Mouse (Mus musculus) MEL (cell line): ENCODE measurements around the gene Cep112. TPM values are rescaled to one million over a fixed set of nuclear protein-coding genes. Genes with fewer than 3 reads are reported as not detected.

Experiments
- DNase-seq: peaks from one replicate; pipeline ENCODE4 v3.0.0; 2011; ENCODE audit warnings: low read depth, low spot score
- H3K27ac ChIP-seq: 2 replicates; pipeline ENCODE4 v1.5.1; 2012; ENCODE audit warnings: low read depth, mild to moderate bottlenecking, control low read depth, low read length, moderate library complexity; ENCODE audit not compliant: control insufficient read depth
- H3K27me3 ChIP-seq, 2 experiments: fragments of 150-350 bp in 1 of 2; sonication (generic) in 1 of 2; 2 replicates each; pipeline ENCODE4 v1.6.1; 2012; ENCODE audit warnings: low read length in 2 of 2, mild to moderate bottlenecking in 2 of 2, improper control_type of control experiment in 1 of 2, moderate library complexity in 1 of 2; ENCODE audit not compliant: insufficient read depth in 2 of 2, control insufficient read depth in 1 of 2
- H3K36me3 ChIP-seq, 2 experiments: 2 replicates each; pipeline ENCODE4 v1.6.1; 2012 to 2014; ENCODE audit warnings: low read length in 2 of 2, improper control_type of control experiment in 1 of 2, inconsistent platforms in 1 of 2, mild to moderate bottlenecking in 1 of 2; ENCODE audit not compliant: insufficient read depth in 2 of 2, control insufficient read depth in 1 of 2
- H3K4me1 ChIP-seq, 2 experiments: fragments of 150-350 bp in 1 of 2; sonication (generic) in 1 of 2; 2 replicates each; pipeline ENCODE4 v1.6.1; 2012; ENCODE audit warnings: low read length in 2 of 2, improper control_type of control experiment in 1 of 2, mild to moderate bottlenecking in 1 of 2; ENCODE audit not compliant: insufficient read depth in 2 of 2, control insufficient read depth in 1 of 2
- H3K4me3 ChIP-seq, 2 experiments: fragments of 150-350 bp in 1 of 2; sonication (generic) in 1 of 2; 2 replicates each; pipeline ENCODE4 v1.5.1; 2012; ENCODE audit warnings: low read depth in 2 of 2, low read length in 2 of 2, mild to moderate bottlenecking in 2 of 2, moderate library complexity in 2 of 2, control low read depth in 1 of 2, improper control_type of control experiment in 1 of 2; ENCODE audit not compliant: control insufficient read depth in 1 of 2, insufficient read depth in 1 of 2
- H3K79me2 ChIP-seq: 2 replicates; pipeline ENCODE4 v1.6.1; 2012; ENCODE audit warnings: mild to moderate bottlenecking, low read length, moderate library complexity; ENCODE audit not compliant: control insufficient read depth, poor library complexity, insufficient read depth
- H3K9ac ChIP-seq: 2 replicates; pipeline ENCODE4 v1.6.1; 2012; ENCODE audit warnings: low read depth, mild to moderate bottlenecking, control low read depth, low read length, moderate library complexity; ENCODE audit not compliant: control insufficient read depth, poor library complexity, severe bottlenecking
- H3K9me3 ChIP-seq: fragments of 150-350 bp; sonication (generic); replicated peaks from 2 replicates; pipeline ENCODE4 v1.6.1; 2012; ENCODE audit warnings: mild to moderate bottlenecking, low read length, improper control_type of control experiment, moderate library complexity; ENCODE audit not compliant: insufficient read depth
- BHLHE40 ChIP-seq: IDR thresholded peaks from 2 replicates; pipeline ENCODE4 v1.6.1; 2012; ENCODE audit warnings: low read depth, mild to moderate bottlenecking, inconsistent platforms, low read length, improper control_type of control experiment, borderline replicate concordance
- CTCF ChIP-seq, 3 experiments: IDR thresholded peaks in 2 of 3; conservative IDR thresholded peaks in 1 of 3; 2 replicates each; pipeline ENCODE4 v1.5.1; 2011 to 2012; ENCODE audit warnings: low read length in 3 of 3, low read depth in 2 of 3, mild to moderate bottlenecking in 2 of 3, improper control_type of control experiment in 1 of 3, inconsistent platforms in 1 of 3, mixed read lengths in 1 of 3, moderate library complexity in 1 of 3; ENCODE audit not compliant: control insufficient read depth in 1 of 3, insufficient read depth in 1 of 3, poor library complexity in 1 of 3, severe bottlenecking in 1 of 3
- E2F4 ChIP-seq: IDR thresholded peaks from 2 replicates; pipeline ENCODE4 v1.6.1; 2011; ENCODE audit warnings: low read depth, low read length, improper control_type of control experiment, borderline replicate concordance
- ELF1 ChIP-seq: IDR thresholded peaks from 2 replicates; pipeline ENCODE4 v1.6.1; 2014; ENCODE audit warnings: low read depth, mild to moderate bottlenecking, inconsistent platforms, low read length, improper control_type of control experiment, moderate library complexity
- ETS1 ChIP-seq: IDR thresholded peaks from 2 replicates; pipeline ENCODE4 v1.6.1; 2012; ENCODE audit warnings: low read depth, mild to moderate bottlenecking, inconsistent platforms, low read length, improper control_type of control experiment, moderate library complexity
- GATA1 ChIP-seq: IDR thresholded peaks from 2 replicates; pipeline ENCODE4 v1.6.1; 2011; ENCODE audit warnings: low read depth, low read length, improper control_type of control experiment
- HCFC1 ChIP-seq: IDR thresholded peaks from 2 replicates; pipeline ENCODE4 v1.6.1; 2012; ENCODE audit warnings: low read depth, mild to moderate bottlenecking, inconsistent platforms, low read length, improper control_type of control experiment, moderate library complexity
- KAT2A ChIP-seq: conservative IDR thresholded peaks from 2 replicates; pipeline ENCODE4 v1.6.1; 2012; ENCODE audit warnings: low read depth, low read length, improper control_type of control experiment, inconsistent platforms
- MAFK ChIP-seq: IDR thresholded peaks from 2 replicates; pipeline ENCODE4 v1.6.1; 2011; ENCODE audit warnings: low read depth, mild to moderate bottlenecking, low read length, improper control_type of control experiment, borderline replicate concordance
- MAX ChIP-seq: IDR thresholded peaks from 2 replicates; pipeline ENCODE4 v1.6.1; 2011; ENCODE audit warnings: low read length, improper control_type of control experiment
- MAZ ChIP-seq: IDR thresholded peaks from 2 replicates; pipeline ENCODE4 v1.6.1; 2012; ENCODE audit warnings: low read depth, mild to moderate bottlenecking, inconsistent platforms, low read length, improper control_type of control experiment
- MEF2A ChIP-seq: IDR thresholded peaks from 2 replicates; pipeline ENCODE4 v1.6.1; 2014; ENCODE audit warnings: low read depth, mild to moderate bottlenecking, inconsistent platforms, low read length, improper control_type of control experiment; ENCODE audit not compliant: poor library complexity, insufficient replicate concordance, severe bottlenecking; ENCODE audit errors: extremely low read depth
- MYB ChIP-seq: IDR thresholded peaks from 2 replicates; pipeline ENCODE4 v1.6.1; 2011; ENCODE audit warnings: mild to moderate bottlenecking, low read depth, low read length, improper control_type of control experiment
- MYC ChIP-seq: IDR thresholded peaks from 2 replicates; pipeline ENCODE4 v1.6.1; 2011; ENCODE audit warnings: low read depth, mild to moderate bottlenecking, low read length, improper control_type of control experiment, moderate library complexity
- NELFE ChIP-seq: IDR thresholded peaks from 2 replicates; pipeline ENCODE4 v1.6.1; 2011; ENCODE audit warnings: low read depth, low read length, improper control_type of control experiment
- NRF1 ChIP-seq: IDR thresholded peaks from 2 replicates; pipeline ENCODE4 v1.6.1; 2014; ENCODE audit warnings: low read depth, mild to moderate bottlenecking, inconsistent platforms, low read length, improper control_type of control experiment, moderate library complexity; ENCODE audit not compliant: poor library complexity, insufficient read depth, severe bottlenecking
- POLR2A ChIP-seq, 2 experiments: IDR thresholded peaks; 2 replicates each; pipeline ENCODE4 v1.6.1; 2011 to 2012; ENCODE audit warnings: low read length in 2 of 2, mild to moderate bottlenecking in 2 of 2, control low read depth in 1 of 2, improper control_type of control experiment in 1 of 2, low read depth in 1 of 2, moderate library complexity in 1 of 2; ENCODE audit not compliant: control insufficient read depth in 1 of 2, insufficient read depth in 1 of 2, poor library complexity in 1 of 2
- POLR2AphosphoS2 ChIP-seq: IDR thresholded peaks from 2 replicates; pipeline ENCODE4 v1.6.1; 2011; ENCODE audit warnings: low read length, improper control_type of control experiment
- POLR2AphosphoS5 ChIP-seq: IDR thresholded peaks from 2 replicates; pipeline ENCODE4 v1.6.1; 2012; ENCODE audit warnings: low read depth, borderline replicate concordance, mild to moderate bottlenecking, inconsistent platforms, low read length, moderate library complexity, mixed read lengths
- RAD21 ChIP-seq: IDR thresholded peaks from 2 replicates; pipeline ENCODE4 v1.6.1; 2011; ENCODE audit warnings: mild to moderate bottlenecking, low read depth, low read length, improper control_type of control experiment
- SIN3A ChIP-seq: IDR thresholded peaks from 2 replicates; pipeline ENCODE4 v1.6.1; 2012; ENCODE audit warnings: low read length, improper control_type of control experiment, inconsistent platforms
- SMC3 ChIP-seq: IDR thresholded peaks from 2 replicates; pipeline ENCODE4 v1.6.1; 2011; ENCODE audit warnings: low read depth, low read length, improper control_type of control experiment
- TCF12 ChIP-seq: IDR thresholded peaks from 2 replicates; pipeline ENCODE4 v1.6.1; 2014; ENCODE audit warnings: low read depth, mild to moderate bottlenecking, inconsistent platforms, low read length, improper control_type of control experiment, moderate library complexity
- UBTF ChIP-seq: IDR thresholded peaks from 2 replicates; pipeline ENCODE4 v1.6.1; 2012; ENCODE audit warnings: low read depth, mild to moderate bottlenecking, inconsistent platforms, low read length, improper control_type of control experiment, moderate library complexity, borderline replicate concordance; ENCODE audit not compliant: insufficient read depth
- USF2 ChIP-seq, 2 experiments: IDR thresholded peaks; 2 replicates each; pipeline ENCODE4 v1.6.1; 2011 to 2012; ENCODE audit warnings: improper control_type of control experiment in 2 of 2, low read length in 2 of 2, borderline replicate concordance in 1 of 2, inconsistent platforms in 1 of 2, low read depth in 1 of 2, mild to moderate bottlenecking in 1 of 2; ENCODE audit not compliant: insufficient read depth in 1 of 2
- ZC3H11A ChIP-seq: IDR thresholded peaks from 2 replicates; pipeline ENCODE4 v1.6.1; 2012; ENCODE audit warnings: low read depth, mild to moderate bottlenecking, inconsistent platforms, low read length, improper control_type of control experiment
- ZKSCAN1 ChIP-seq: IDR thresholded peaks from 2 replicates; pipeline ENCODE4 v1.6.1; 2012; ENCODE audit warnings: low read depth, mild to moderate bottlenecking, inconsistent platforms, low read length, improper control_type of control experiment, moderate library complexity
- ZNF384 ChIP-seq: IDR thresholded peaks from 2 replicates; pipeline ENCODE4 v1.6.1; 2012; ENCODE audit warnings: low read depth, mild to moderate bottlenecking, inconsistent platforms, low read length, improper control_type of control experiment
- polyA plus RNA-seq, 2 experiments: library from polyadenylated mRNA; stranded (reverse) in 1 of 2; unstranded in 1 of 2; fragments of >175 nt in 1 of 2; fragments of >200 nt in 1 of 2; gene quantifications; 2 replicates each; pipeline versions ENCODE4 v1.2.1 to v1.2.4; 2012; ENCODE audit warnings: low replicate concordance in 2 of 2, low read depth in 1 of 2; ENCODE audit not compliant: insufficient read length in 2 of 2, insufficient read depth in 1 of 2, missing spikeins in 1 of 2
- total RNA-seq: library from RNA; depleted of rRNA; stranded (reverse); fragments of 300-350 nt; gene quantifications from 2 replicates; pipeline ENCODE4 v1.2.3, GENCODE M21; 2012

Cep112 gene
- total and polyA plus RNA-seq, 3 experiments = 1.3 TPM; not detected in 2

DNA sequence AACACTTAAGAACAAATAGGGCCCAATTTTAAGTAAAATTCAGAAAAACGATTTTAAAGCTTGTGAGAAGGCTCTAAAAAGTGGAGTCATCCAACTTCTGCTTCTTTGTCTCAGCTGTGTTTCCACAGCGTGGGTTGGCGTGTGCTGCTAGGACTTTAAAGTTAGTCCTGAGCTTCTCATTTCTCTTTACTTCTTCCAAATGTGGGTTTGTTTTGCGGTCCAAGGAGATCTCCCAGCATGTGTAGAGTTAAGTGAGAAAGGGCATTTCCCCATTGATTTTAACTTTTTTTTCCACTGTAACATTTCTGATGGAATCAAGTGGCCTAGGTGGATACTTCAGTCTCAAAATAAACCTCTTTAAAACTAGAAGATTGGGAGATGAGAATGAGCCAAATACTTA is 64.9 kb downstream of the Cep112 start:
- TF ChIP-seq GATA1 = no peak
- no peak for TF ChIP-seq POLR2AphosphoS2
- TF ChIP-seq NRF1 = no peak
- TF ChIP-seq KAT2A = no peak
- no peak for TF ChIP-seq MAX
- no peak for TF ChIP-seq POLR2AphosphoS5
- TF ChIP-seq CTCF (IDR thresholded peaks at IDR 0.05 in 2 of 3, conservative IDR thresholded peaks at IDR 0.05 in 1 of 3; ENCODE audit: control insufficient read depth in 1 of 3, insufficient read depth in 1 of 3, low read depth in 2 of 3, low read length in 3 of 3, poor library complexity in 1 of 3, severe bottlenecking in 1 of 3) = no peak
- no peak for TF ChIP-seq POLR2A (IDR thresholded peaks at IDR 0.05; ENCODE audit: control insufficient read depth in 1 of 2, insufficient read depth in 1 of 2, low read depth in 1 of 2, low read length in 2 of 2, poor library complexity in 1 of 2)
- no peak for TF ChIP-seq USF2 (IDR thresholded peaks at IDR 0.05; ENCODE audit: borderline replicate concordance in 1 of 2, insufficient read depth in 1 of 2, low read depth in 1 of 2, low read length in 2 of 2)
- TF ChIP-seq TCF12 = no peak
- TF ChIP-seq NELFE = no peak
- TF ChIP-seq E2F4 = no peak
- TF ChIP-seq ELF1 = no peak
- TF ChIP-seq MYB = no peak
- no peak for TF ChIP-seq MAFK
- TF ChIP-seq MYC = no peak
- TF ChIP-seq, all 39 proteins: peak for 0
- no peak for DNase-seq
- Histone ChIP-seq H3K79me2 (no peaks in the 10 kb centered on the region), H3K4me3 (no peak overlapping the region), H3K9me3 (no peaks in the 10 kb centered on the region), H3K4me1 (no peaks in the 10 kb centered on the region), H3K27me3 (peaks cover 0 to 3% of the 10 kb centered on the region in 2 experiments; a peak in 2 of 4 replicates), H3K36me3 (no peaks in the 10 kb centered on the region), H3K27ac (no peak overlapping the region), H3K9ac (no peak overlapping the region)

DNA sequence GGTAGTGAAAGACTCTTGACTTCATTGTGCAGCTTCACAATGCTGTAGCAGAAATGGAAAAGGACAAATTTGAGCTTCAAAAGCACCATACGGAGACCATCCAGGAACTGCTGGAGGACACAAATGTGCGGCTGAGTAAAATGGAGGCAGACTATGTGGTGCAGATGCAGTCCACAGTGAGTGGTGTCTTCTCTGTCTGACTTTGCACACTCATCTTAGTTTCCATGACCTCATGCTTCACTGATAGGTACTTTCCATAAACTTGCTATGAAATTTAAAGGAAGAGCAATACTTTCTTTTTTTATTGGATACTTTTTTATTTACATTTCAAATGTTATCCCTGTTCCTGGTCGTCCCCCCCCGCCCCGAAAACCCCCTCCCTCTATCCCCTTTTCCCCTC is 83.2 kb downstream of the Cep112 start:
- no peak overlapping the region for H3K27ac ChIP-seq
- H3K4me1 ChIP-seq = no peaks in the 10 kb centered on the region
- H3K27me3 ChIP-seq = peaks cover 3 to 11% of the 10 kb centered on the region in 2 experiments
- DNase-seq = no peak
- no peak overlapping the region for H3K4me3 ChIP-seq
- no peak for TF ChIP-seq GATA1
- no peak for TF ChIP-seq BHLHE40
- TF ChIP-seq POLR2A (IDR thresholded peaks at IDR 0.05; ENCODE audit: control insufficient read depth in 1 of 2, insufficient read depth in 1 of 2, low read depth in 1 of 2, low read length in 2 of 2, poor library complexity in 1 of 2) = no peak
- no peak for TF ChIP-seq MYC
- TF ChIP-seq MAZ = no peak
- no peak for TF ChIP-seq UBTF
- TF ChIP-seq SMC3 = no peak
- no peak for TF ChIP-seq CTCF (IDR thresholded peaks at IDR 0.05 in 2 of 3, conservative IDR thresholded peaks at IDR 0.05 in 1 of 3; ENCODE audit: control insufficient read depth in 1 of 3, insufficient read depth in 1 of 3, low read depth in 2 of 3, low read length in 3 of 3, poor library complexity in 1 of 3, severe bottlenecking in 1 of 3)
- no peak for TF ChIP-seq SIN3A
- no peak for TF ChIP-seq ETS1
- no peak for TF ChIP-seq HCFC1
- TF ChIP-seq POLR2AphosphoS5 = no peak
- TF ChIP-seq ZKSCAN1 = no peak
- no peak for TF ChIP-seq ZC3H11A
- TF ChIP-seq MEF2A = no peak
- no peak for TF ChIP-seq ZNF384
- no peak for TF ChIP-seq RAD21
- H3K9ac ChIP-seq = no peak overlapping the region
- no peaks in the 10 kb centered on the region for H3K36me3 ChIP-seq
- H3K9me3 ChIP-seq = no peaks in the 10 kb centered on the region
- no peaks in the 10 kb centered on the region for H3K79me2 ChIP-seq
